Mouse (Mus musculus): ENCODE results near the gene Dip2a.
A peak's percentile ranks its signal among the peaks of the same experiment; 100 is the strongest.

Gene Dip2a

GRCm38 (mm10) chr10:76246601-76247000, 98.5 kb downstream of the Dip2a start:
- DNase-seq (ENCODE audit: low spot score in 2 of 2), result no peak

GRCm38 (mm10) chr10:76245106-76245505, 100.0 kb downstream of the Dip2a start:
- DNase-seq (ENCODE audit: low spot score in 2 of 2), result no peak

- DNase-seq (ENCODE audit: low spot score in 2 of 2), result no peak
Measured at GRCm38 (mm10) chr10:76239401-76239800, 105.7 kb downstream of the Dip2a start.

- DNase-seq (ENCODE audit: low spot score in 2 of 2), result peak; percentile 71 to 89
Measured at GRCm38 (mm10) chr10:76237341-76238225, 107.5 kb downstream of the Dip2a start, which contains the start of gene Prmt2. Prmt2 (minus strand) TSS chr10:76237865.

- no peak for DNase-seq (ENCODE audit: low spot score in 2 of 2)
Measured at GRCm38 (mm10) chr10:76229627-76230026, 115.5 kb downstream of the Dip2a start.

- DNase-seq (ENCODE audit: low spot score in 2 of 2), result no peak
Measured at GRCm38 (mm10) chr10:76225944-76226343, 119.1 kb downstream of the Dip2a start.

- no peak for DNase-seq (ENCODE audit: low spot score in 2 of 2)
Measured at GRCm38 (mm10) chr10:76218240-76218639, 126.9 kb downstream of the Dip2a start.

GRCm38 (mm10) chr10:76217056-76217455, 128.0 kb downstream of the Dip2a start:
- DNase-seq (ENCODE audit: low spot score in 2 of 2), result no peak

GRCm38 (mm10) chr10:76214161-76214560, 130.9 kb downstream of the Dip2a start:
- no peak for DNase-seq (ENCODE audit: low spot score in 2 of 2)

- no peak for DNase-seq (ENCODE audit: low spot score in 2 of 2)
Measured at GRCm38 (mm10) chr10:76212121-76212520, 133.0 kb downstream of the Dip2a start.

GRCm38 (mm10) chr10:76210806-76211205, 134.3 kb downstream of the Dip2a start:
- no peak for DNase-seq (ENCODE audit: low spot score in 2 of 2)

All from spleen, postnatal 10 days (tissue).